Mouse (Mus musculus) lung, postnatal 25 days (tissue): Measurements from ENCODE around the gene Clmn.

Experiments used
- DNase-seq: peaks from one replicate; pipeline ENCODE4 v3.0.0; 2022; ENCODE audit warnings: low spot score

Clmn gene

DNA sequence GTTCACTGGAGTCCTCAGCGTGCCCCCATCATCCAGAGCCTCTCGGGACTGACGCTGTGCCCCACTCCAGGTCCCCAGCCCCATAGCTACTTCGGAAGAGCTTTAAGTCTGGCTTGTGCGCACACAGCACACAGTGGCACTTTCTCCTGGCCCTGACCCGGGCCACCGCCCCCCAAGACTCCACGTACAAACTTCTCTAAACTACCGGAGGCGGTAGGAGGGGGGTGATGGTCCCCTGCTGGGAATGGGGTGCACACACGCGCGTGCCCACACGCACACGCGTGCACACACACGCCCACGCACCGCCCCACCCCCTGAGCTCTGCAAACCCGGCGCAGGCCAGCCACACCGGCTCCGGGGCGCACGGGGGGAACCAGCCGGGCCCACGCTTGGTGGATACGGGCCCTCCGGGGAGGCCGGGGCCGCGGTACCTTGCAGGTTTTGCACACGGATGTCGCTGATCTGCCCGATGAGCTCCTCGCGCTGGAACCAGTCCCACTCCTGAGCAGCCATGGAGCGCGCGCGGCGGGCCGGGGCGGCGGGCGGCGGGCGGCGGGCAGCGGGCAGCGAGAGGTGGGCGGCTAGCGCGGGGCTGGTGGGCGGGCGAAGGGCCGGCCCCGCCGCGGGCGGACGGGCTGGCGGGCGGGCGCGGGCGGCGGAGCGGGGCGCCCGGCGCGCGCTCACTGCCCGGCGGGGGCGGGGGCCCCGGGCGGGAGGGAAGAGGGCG, at the start of gene Clmn:
Gene Clmn, minus strand, starts transcription at position 638 of the 727 bp plus-strand sequence.
- no peak for DNase-seq

DNA sequence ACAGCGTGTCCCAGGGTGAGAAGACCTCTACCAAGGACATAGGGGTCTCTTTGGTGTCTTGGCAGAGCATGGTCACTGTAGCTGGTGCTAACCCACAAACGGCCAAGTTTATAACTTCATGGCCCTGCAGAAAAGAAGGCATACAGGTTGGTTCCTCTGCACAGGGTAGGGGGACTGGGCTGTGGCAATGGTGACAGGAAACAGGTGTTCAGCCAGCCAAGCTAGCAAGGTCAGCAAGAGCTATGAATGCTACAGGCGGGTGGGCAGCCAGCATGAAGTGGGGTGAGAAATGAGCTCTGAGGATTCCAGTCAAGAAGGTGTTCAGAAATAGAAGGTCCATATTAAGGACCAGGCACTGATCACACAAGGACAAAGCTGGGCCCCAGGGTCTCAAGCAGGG, 48.1 kb upstream of the Clmn start:
- no peak for DNase-seq

DNA sequence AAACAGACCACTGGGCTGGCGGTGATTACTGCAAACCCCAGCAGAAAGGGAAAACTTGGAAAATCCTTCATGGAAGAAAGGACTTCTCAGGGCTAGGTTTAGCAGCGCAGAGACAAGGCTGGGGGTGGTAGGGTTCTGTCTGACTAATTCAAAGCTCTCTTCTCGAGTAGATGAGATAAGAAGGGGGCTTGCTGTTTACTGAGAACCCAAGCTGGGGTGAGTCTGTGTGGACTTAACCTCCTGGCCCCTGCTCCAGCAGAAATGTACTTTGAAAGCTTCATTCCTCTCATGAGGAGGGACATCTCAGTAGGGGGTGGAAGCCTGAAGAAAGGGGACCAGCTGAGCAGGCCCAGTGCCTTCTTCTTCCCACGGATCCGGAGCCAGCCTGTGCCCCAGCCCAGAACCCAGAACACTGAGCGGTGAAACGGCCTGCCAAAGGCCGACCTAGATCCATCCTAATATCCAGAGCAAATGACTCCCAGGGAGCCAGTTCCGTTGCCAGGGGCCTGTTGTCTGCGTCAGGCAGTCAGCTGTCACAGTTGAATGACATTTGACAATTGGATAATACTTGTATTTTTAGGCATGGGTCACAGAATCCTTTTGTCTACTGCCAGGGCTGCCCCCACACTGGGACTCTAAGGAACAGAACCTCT, 47.5 kb upstream of the Clmn start:
- DNase-seq = no peak

GRCm38 (mm10) chr12:104909750-104910149, 44.9 kb upstream of the Clmn start:
- DNase-seq = no peak

DNA sequence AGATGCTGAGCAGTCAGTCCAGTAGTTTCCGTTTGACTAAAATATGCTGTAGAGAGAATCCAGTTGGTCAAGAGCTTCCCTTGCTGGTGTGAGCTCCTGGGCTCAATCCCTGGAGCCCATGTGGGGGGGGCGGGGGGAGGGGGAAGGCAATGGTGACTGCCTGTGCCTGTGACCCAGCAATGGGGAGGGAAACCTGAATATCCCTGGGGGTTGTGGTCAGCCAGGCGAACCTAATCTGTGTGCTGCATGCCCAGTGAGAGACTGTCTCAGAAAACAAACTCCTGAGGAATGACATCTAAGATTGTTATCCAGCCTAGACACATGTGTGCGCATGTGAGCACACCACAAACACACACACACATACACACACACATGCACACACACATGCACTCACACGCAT, 44.1 kb upstream of the Clmn start:
- DNase-seq = no peak

DNA sequence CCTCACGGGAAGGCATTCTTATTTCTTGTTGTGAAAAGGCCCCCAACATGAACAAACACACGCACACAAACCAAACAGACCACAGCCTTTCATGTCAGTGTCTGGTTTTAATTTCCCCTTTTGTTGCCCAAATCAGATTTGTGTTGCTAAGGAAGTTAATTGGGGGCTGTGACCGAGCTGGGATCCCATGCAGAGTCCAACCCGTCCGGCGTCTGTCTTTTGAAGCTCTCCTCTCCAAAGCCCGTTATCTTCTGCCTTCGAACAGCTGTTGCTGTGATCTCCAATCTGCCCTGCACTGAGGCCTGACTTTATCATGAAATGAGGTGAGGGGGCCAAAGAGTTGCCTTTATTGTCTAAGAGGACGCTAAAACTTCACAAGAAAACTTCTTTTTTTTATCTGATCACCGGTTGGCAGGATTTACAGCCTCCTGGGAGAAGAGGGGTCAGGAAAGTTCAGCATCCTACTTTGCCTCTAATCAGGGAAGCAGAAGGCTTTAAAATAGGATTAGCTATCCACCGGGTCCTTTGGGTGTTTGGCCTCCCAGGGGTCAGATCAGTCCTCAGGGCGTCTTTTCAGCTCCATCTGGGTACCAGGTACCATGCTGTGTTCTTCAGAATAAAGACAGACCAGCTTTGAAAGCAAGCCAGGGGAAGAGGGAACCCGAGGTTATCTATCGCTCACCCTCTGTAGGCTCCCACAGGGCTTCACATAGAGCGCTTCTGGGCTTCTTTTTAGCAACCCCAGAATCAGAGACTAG, 43.3 kb upstream of the Clmn start:
- DNase-seq = no peak

DNA sequence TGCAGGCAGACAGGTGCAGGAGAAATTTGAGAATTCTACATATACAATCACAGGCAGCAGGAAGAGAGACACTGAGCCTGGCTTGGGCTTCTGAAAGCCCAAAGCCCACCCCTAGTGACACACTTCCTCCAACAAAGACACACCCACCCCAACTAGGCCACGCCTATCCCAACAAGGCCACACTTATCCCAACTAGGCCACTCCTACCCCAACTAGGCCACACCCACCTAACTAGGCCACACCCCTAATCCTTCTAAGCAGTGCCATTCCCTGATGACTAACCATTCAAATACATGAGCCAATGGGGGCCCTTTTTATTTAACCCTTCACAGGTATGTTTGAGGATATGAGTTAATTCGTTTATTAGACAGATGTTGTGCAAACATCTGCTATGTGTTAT, 42.3 kb upstream of the Clmn start:
- no peak for DNase-seq

GRCm38 (mm10) chr12:104904138-104904537, 39.3 kb upstream of the Clmn start:
- no peak for DNase-seq

DNA sequence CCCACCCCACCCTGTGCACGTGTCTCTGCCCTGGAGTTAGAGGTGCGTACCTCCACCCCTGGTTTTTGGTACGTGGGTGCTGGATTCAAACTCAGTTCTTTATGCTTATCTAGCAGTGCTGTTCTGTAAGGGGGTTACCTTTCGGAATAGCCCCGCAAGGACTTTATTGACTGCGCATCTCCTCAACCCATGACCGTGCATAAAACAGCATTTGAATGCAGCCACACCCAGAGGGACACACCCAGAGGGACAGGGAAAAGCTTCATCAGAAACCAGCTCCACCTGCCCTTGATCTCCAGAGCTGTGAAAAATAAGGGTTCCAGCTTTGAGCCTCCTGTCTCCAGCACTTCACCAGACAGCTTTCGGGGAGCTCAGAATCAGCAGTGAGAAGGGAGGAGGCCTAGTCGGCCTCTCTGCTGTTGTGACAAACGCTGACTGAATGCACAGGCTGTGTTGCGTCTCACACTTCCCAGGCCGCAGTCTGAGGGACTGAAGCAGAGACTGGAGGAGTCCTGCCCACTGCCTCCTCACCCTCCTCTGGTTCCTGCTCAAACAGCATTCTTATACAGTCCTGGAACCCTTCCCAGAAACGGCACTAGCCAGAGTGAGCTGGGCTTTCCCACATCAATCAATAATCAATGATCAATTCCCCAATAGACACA, 37.6 kb upstream of the Clmn start:
- no peak for DNase-seq

DNA sequence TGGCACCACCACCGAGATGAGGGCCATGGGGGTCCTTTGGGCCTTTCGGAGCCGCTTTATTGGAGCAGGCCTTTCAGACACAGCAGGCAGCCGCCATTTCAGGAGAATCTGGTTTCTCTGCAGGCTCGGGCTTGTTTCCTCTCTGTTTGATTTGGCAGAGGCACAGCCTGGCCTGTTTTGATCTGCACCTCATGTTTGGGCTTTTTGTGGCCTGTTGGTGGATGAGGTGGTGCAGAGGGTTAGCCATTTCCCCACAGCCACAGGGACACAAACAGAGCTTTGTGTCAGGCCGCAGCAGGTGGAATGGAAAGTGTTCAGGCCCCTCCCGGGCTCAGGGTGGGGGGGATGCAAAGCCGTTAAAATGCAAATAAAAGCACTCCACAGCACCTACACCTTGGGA, 36.4 kb upstream of the Clmn start:
- DNase-seq = no peak

DNA sequence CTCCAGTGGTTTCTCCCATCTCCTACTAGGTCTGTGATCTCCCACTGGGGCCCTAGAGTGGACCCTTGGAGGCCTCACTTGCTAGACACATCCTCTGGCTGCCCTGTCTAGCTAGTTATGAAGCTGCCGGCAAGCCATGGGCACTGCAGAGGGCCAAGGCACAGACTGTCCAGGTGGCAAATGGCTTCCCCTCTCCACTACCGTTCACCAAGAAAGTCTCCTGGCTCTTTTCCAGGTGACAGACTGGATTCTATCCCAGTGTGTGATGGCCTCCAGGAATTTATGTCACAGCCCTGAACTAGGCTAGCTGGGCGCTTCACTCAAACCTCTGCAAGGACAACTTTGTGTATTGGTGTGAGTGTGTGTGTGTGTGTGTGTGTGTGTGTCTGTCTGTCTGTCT, 35.0 kb upstream of the Clmn start:
- no peak for DNase-seq

DNA sequence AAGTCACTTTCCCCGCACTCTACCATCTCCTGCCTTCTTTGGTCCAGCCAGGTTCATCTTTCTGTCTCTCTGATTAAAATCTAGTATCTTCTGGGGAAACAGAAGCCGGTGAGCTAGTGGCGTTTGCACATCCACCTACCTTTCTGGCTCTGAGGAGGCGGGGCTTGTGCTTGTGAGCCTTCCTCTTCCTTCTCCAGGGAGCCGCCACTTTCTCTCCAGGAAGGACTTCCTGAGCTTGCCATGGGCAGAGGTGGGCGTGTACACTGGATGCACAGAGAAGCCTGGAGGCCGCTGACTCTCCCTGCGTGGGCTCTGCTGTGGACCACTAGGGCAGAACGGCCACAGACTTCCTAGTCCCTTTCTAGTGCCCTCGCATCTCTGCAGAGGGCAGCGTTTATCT, 34.3 kb upstream of the Clmn start:
- no peak for DNase-seq

GRCm38 (mm10) chr12:104898718-104899117, 33.8 kb upstream of the Clmn start:
- DNase-seq = no peak

GRCm38 (mm10) chr12:104897051-104897618, 32.3 kb upstream of the Clmn start:
- no peak for DNase-seq

- DNase-seq = no peak
These were observed 31.8 kb upstream of the Clmn start for GRCm38 (mm10) chr12:104896640-104897039.

DNA sequence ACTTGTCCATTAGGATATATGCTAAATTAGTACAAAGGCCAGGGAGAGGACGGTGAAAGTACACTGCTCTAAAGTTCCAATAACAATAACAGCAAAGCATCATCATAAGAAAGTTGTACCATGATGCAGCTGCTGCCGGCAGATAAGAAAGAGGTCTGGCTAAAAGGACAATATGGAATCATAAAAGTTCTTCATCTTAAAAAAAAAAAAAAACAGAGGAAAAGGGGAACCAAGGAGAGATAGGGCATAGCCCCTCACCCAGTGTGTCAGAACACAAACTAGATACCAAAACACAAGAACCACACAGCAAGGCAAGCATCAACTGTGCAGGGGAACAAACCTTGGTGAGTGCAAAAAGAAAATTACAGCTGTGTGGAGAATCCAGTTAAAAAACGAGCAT, 27.4 kb upstream of the Clmn start:
- no peak for DNase-seq

- no peak for DNase-seq
These were observed 25.2 kb upstream of the Clmn start for GRCm38 (mm10) chr12:104890066-104890465.

- no peak for DNase-seq
These were observed 21.2 kb upstream of the Clmn start for GRCm38 (mm10) chr12:104886104-104886503.

GRCm38 (mm10) chr12:104882533-104882932, 17.7 kb upstream of the Clmn start:
- no peak for DNase-seq

GRCm38 (mm10) chr12:104882061-104882460, 17.2 kb upstream of the Clmn start:
- DNase-seq = no peak

DNA sequence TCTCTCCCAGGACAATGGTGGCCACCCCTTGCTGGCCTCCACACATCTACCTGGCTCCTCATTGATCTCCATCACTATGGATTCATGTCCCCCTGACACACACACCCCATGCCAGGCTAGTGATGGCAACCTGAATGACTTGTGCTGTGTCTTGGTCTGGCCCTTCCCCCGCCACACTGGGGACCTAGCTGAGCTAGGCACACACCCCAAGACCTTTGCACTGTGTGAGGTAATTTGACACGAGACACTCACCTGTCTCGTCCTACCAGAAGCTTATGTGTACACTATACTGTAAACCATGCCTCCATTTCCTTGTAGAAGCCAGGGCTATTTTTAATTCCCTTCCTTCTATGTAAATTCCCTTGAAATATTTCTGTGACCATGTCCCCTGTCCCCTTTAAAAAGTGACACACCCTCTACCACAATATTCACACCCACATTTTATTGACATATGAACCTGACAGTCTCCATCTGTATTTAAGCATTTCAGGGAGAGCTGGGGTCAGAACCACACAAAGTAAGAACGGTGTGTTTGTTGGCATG, 16.7 kb upstream of the Clmn start:
- no peak for DNase-seq

DNA sequence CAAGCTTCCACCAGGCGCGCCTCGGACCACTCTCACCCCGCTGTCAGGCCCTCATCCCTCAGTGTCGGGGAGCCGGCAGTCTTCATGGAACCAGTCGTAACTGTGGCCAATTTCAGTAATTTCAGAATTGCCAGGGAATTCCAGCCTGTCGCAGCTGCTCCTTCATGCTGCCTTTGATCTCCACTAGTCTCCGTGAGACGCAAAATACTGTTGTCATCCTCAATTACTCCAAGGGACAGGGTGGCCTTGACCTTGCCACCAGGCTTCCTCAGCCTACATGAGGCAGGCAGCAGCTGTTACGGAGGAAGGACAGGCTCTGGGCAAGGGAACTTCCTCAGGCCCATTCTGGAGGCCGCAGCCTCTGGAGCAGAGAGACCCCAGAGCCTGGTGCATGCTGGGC, 15.5 kb upstream of the Clmn start:
- DNase-seq = no peak
